Mouse (Mus musculus): Measurements from ENCODE around the gene Pias1.

- TF ChIP-seq CTCF (IDR thresholded peaks at IDR 0.05; ENCODE audit: low read depth, low read length) (no peak), POLR2A (IDR thresholded peaks at IDR 0.05; ENCODE audit: borderline replicate concordance, low read depth, low read length) (no peak)
Measured at GRCm38 (mm10) chr9:62903841-62904240, 83.9 kb downstream of the Pias1 start.

Data from bone marrow macrophage, adult 2 months (primary cell).